Mouse (Mus musculus): ENCODE data around the gene Zfp652. TPM values are rescaled to one million over a fixed set of nuclear protein-coding genes. Genes with fewer than 3 reads are reported as not detected.

Gene Zfp652
- total and polyA plus RNA-seq, 3 experiments = 3.0 to 9.8 (median 6.2) TPM

DNA sequence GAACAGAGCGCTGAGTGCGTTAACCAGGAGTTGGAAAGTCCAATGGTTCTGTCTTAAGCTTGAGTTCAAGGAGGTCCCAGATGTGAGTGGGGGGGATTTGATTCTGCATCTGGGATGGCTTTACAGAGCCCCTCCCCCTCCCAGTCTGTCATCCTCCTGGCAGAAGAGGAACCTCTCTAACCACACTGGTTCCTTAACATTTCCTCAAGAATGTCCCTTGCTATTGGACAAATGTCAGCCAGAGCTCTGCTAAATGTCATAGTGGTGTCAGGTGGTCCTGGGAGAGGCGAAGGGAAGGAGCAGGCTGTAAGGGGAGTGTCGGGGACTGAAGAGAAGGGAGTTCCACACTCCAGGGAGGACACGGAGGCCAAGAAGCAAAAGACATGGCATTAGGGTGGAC is 130.5 kb downstream of the Zfp652 start:
- DNase-seq (ENCODE audit: extremely low read depth) = no peak
- Histone ChIP-seq H3K79me2 (replicated peaks; ENCODE audit: control insufficient read depth, extremely low read depth, insufficient read depth, poor library complexity, severe bottlenecking) (peaks cover 26% of the 10 kb centered on the region), H3K27me3 (replicated peaks) (no peaks in the 10 kb centered on the region), H3K27ac (ENCODE audit: insufficient read depth, low read depth) (peak overlapping the region; percentile 86), H3K4me3 (replicated peaks in 1 of 3; ENCODE audit: low read depth in 2 of 3, low read length in 2 of 3, poor library complexity in 1 of 3) (peak overlapping the region; percentile 67 to 98 (median 77)), H3K9me3 (replicated peaks; ENCODE audit: low read length) (peaks cover 1% of the 10 kb centered on the region), H3K9ac (ENCODE audit: insufficient read depth, low read depth) (peak overlapping the region; percentile 76), H3K4me2 (ENCODE audit: insufficient read depth, low read depth, poor library complexity, severe bottlenecking) (peak overlapping the region; percentile 59), H3K4me1 (ENCODE audit: control insufficient read depth in 1 of 2, insufficient read depth in 2 of 2) (peaks cover 41 to 68% of the 10 kb centered on the region in 2 experiments), H3K36me3 (replicated peaks in 1 of 2; ENCODE audit: control insufficient read depth in 1 of 2, insufficient read depth in 1 of 2, low read length in 1 of 2) (peaks cover 11 to 12% of the 10 kb centered on the region in 2 experiments)
- in situ Hi-C loops (cut with MboI; ENCODE audit: low pct_ligation_motif_present, low pct_unique_long_range_greater_than_20kb, low sequenced_read_pairs) = no loop called here
- TF ChIP-seq RAD21 (IDR thresholded peaks at IDR 0.05; ENCODE audit: low read depth, low read length) (no peak), GABPA (IDR thresholded peaks at IDR 0.05; ENCODE audit: insufficient replicate concordance, low read depth, low read length) (no peak), POLR2A (IDR thresholded peaks at IDR 0.05; ENCODE audit: low read depth, low read length) (0 out of 2 replicates have a peak, but pooled peaks have one; percentile 15), E2F4 (IDR thresholded peaks at IDR 0.05; ENCODE audit: insufficient replicate concordance, low read depth, low read length) (no peak), MEF2A (IDR thresholded peaks at IDR 0.05; ENCODE audit: borderline replicate concordance, low read depth, low read length) (no peak), MYC (IDR thresholded peaks at IDR 0.05; ENCODE audit: low read depth, low read length) (no peak), UBTF (IDR thresholded peaks at IDR 0.05; ENCODE audit: low read depth, low read length) (no peak)
- dilution Hi-C loops (cut with MboI; ENCODE audit: extremely low pct_ligation_motif_present, extremely low pct_unique_long_range_greater_than_20kb, low sequenced_read_pairs) = no loop called here

DNA sequence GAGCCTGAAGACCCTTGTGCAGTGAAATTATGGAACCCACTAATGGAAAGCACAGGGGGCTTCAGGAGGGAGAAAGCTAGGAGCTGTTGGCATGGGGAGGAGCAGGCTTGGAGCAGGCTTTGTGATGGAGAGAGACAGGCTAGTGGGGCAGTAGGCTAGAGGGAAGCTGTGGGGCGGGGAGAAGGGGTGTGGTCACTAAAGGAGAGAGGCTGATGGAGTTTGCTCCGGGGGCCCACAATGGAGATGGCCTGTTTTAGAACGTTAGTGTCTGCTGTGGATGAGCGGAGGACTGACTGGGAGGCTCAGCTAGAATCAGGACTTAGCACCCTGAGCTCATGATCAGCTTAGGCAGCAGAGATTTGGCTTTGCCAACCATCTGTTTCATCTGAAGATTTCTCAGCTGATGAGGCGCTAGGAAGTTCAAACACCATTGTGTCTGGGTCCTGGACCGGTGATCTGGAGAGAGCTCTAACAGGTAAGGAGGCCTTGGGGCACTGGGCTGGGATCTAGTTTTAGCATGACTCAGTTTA is 131.0 kb downstream of the Zfp652 start:
- Histone ChIP-seq H3K27ac (ENCODE audit: insufficient read depth, low read depth) (no peak overlapping the region), H3K4me2 (ENCODE audit: insufficient read depth, low read depth, poor library complexity, severe bottlenecking) (peak overlapping the region; percentile 59), H3K36me3 (replicated peaks in 1 of 2; ENCODE audit: control insufficient read depth in 1 of 2, insufficient read depth in 1 of 2, low read length in 1 of 2) (peaks cover 10 to 11% of the 10 kb centered on the region in 2 experiments), H3K9ac (ENCODE audit: insufficient read depth, low read depth) (peak overlapping the region; percentile 76; the same call in 1 of the 2 replicates), H3K4me3 (replicated peaks in 1 of 3; ENCODE audit: low read depth in 2 of 3, low read length in 2 of 3, poor library complexity in 1 of 3) (peak overlapping the region; percentile 67 to 98 (median 77)), H3K27me3 (replicated peaks) (no peaks in the 10 kb centered on the region), H3K4me1 (ENCODE audit: control insufficient read depth in 1 of 2, insufficient read depth in 2 of 2) (peaks cover 35 to 62% of the 10 kb centered on the region in 2 experiments), H3K79me2 (replicated peaks; ENCODE audit: control insufficient read depth, extremely low read depth, insufficient read depth, poor library complexity, severe bottlenecking) (peaks cover 22% of the 10 kb centered on the region), H3K9me3 (replicated peaks; ENCODE audit: low read length) (peaks cover 4% of the 10 kb centered on the region)
- in situ Hi-C loops (cut with MboI; ENCODE audit: low pct_ligation_motif_present, low pct_unique_long_range_greater_than_20kb, low sequenced_read_pairs) = no loop called here
- TF ChIP-seq RAD21 (IDR thresholded peaks at IDR 0.05; ENCODE audit: low read depth, low read length) = no peak
- no peak for TF ChIP-seq RCOR1 (conservative IDR thresholded peaks at IDR 0.05; ENCODE audit: low read depth, low read length)
- TF ChIP-seq BHLHE40 (IDR thresholded peaks at IDR 0.05; ENCODE audit: low read depth, low read length) = no peak
- no peak for TF ChIP-seq TBP (conservative IDR thresholded peaks at IDR 0.05; ENCODE audit: low read depth, low read length)
- TF ChIP-seq EP300 (IDR thresholded peaks at IDR 0.05; ENCODE audit: low read length) = no peak
- no peak; the same call in 1 of the 2 replicates for TF ChIP-seq CHD1 (IDR thresholded peaks at IDR 0.05; ENCODE audit: low read depth, low read length)
- 0 out of 2 replicates have a peak, but pooled peaks have one; percentile 41 for TF ChIP-seq ZMIZ1 (IDR thresholded peaks at IDR 0.05; ENCODE audit: low read depth, low read length)
- no peak for TF ChIP-seq PAX5 (IDR thresholded peaks at IDR 0.05; ENCODE audit: low read length)
- TF ChIP-seq CTCF (conservative IDR thresholded peaks at IDR 0.05 in 1 of 2, IDR thresholded peaks at IDR 0.05 in 1 of 2; ENCODE audit: low read depth in 2 of 2, low read length in 2 of 2) = no peak
- no peak for TF ChIP-seq ZC3H11A (IDR thresholded peaks at IDR 0.05; ENCODE audit: low read depth, low read length)
- no peak for TF ChIP-seq JUND (conservative IDR thresholded peaks at IDR 0.05; ENCODE audit: low read depth, low read length)
- no peak for TF ChIP-seq ZNF384 (IDR thresholded peaks at IDR 0.05; ENCODE audit: low read depth, low read length)
- TF ChIP-seq UBTF (IDR thresholded peaks at IDR 0.05; ENCODE audit: low read depth, low read length) = no peak
- no peak for TF ChIP-seq E2F4 (IDR thresholded peaks at IDR 0.05; ENCODE audit: insufficient replicate concordance, low read depth, low read length)
- TF ChIP-seq POLR2AphosphoS2 (IDR thresholded peaks at IDR 0.05; ENCODE audit: low read depth, low read length) = no peak
- TF ChIP-seq KAT2A (IDR thresholded peaks at IDR 0.05; ENCODE audit: insufficient replicate concordance, low read length) = no peak
- TF ChIP-seq USF1 (IDR thresholded peaks at IDR 0.05; ENCODE audit: low read depth, low read length) = no peak
- 0 out of 2 replicates have a peak, but pooled peaks have one; percentile 7 for TF ChIP-seq POLR2A (IDR thresholded peaks at IDR 0.05; ENCODE audit: low read depth, low read length)
- no peak for DNase-seq (ENCODE audit: extremely low read depth)
- dilution Hi-C loops (cut with MboI; ENCODE audit: extremely low pct_ligation_motif_present, extremely low pct_unique_long_range_greater_than_20kb, low sequenced_read_pairs) = no loop called here

All from CH12.LX (cell line).